ENCODE assay signal across 8 mouse cellular contexts in the genomic region with DNA sequence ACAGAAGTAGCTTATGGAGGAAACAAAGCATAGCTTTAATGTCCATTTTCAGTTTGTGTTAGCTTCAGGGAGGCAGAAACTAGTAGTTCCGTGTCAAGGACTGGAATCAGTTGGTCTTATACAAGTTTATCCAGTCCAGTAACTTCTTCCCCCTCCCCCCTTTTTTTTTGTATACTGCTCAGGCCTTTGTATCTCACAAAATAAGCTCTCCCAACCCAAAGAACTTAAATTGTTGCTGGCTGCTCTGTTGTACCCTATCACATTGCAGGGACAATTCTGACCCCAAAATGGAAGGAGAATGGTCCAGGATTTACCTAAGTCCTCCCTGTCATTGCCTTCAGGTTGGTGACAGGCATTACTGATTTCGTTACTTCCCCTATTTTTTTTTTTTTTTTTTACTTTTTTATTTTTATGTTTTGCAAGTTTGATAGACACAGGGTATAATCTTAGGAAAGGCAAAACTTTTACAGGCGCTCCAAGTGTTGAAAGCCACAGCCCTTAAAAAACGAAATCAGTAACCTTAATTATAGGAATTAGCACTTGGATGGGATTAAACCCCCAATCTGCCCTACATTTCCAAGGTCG. TPM values are rescaled to one million over a fixed set of nuclear protein-coding genes. Genes with fewer than 3 reads are reported as not detected.
DNase-seq lines count a peak whose midpoint lies in the region; ATAC-seq and TF ChIP-seq lines count a peak whose summit lies in the region.

No protein-coding gene starts in this region.

- no peak overlapping the region for H3K27ac ChIP-seq in kidney, postnatal 0 days
- H3K27ac ChIP-seq in kidney, adult 2 months (ENCODE audit: insufficient read depth, low read depth, low read length), result no peak overlapping the region
- H3K27ac ChIP-seq in cortical plate, adult 2 months (ENCODE audit: insufficient read depth, low read length), result peak overlapping the region; percentile 35; the same call in 1 of the 2 replicates

- H3K36me3 ChIP-seq in kidney, postnatal 0 days (ENCODE audit: insufficient read depth, low read length), result peaks cover 5% of the 10 kb centered on the region; the same call in 1 of the 2 replicates
- H3K36me3 ChIP-seq in kidney, adult 2 months (ENCODE audit: control insufficient read depth, insufficient read depth, low read length), result peaks cover 2% of the 10 kb centered on the region; the same call in 1 of the 2 replicates
- peaks cover 9% of the 10 kb centered on the region for H3K36me3 ChIP-seq in myocyte (ENCODE audit: control insufficient read depth, insufficient read depth)

- H3K9ac ChIP-seq in kidney, postnatal 0 days (ENCODE audit: low read depth, low read length), result peak overlapping the region; percentile 85; the same call in 1 of the 2 replicates

- peaks cover 23% of the 10 kb centered on the region for H3K79me2 ChIP-seq in myocyte (ENCODE audit: control insufficient read depth, insufficient read depth)

- ATAC-seq in kidney, postnatal 0 days (replicated peaks; ENCODE audit: low FRiP score, low read depth), result no peak

- peak overlapping the region; percentile 95 for H3K4me3 ChIP-seq in kidney, postnatal 0 days (replicated peaks; ENCODE audit: low read depth, low read length)
- H3K4me3 ChIP-seq in kidney, adult 2 months (ENCODE audit: insufficient read depth, low read depth, low read length), result no peak overlapping the region
- peak overlapping the region; percentile 81; the same call in 1 of the 2 replicates for H3K4me3 ChIP-seq in cortical plate, adult 2 months (ENCODE audit: insufficient read depth, low read length)
- H3K4me3 ChIP-seq in myocyte, result peak overlapping the region; percentile 77

- TF ChIP-seq POLR2A in kidney, adult 2 months (IDR thresholded peaks at IDR 0.05; ENCODE audit: low read depth, low read length), result no peak
- no peak for TF ChIP-seq POLR2A in cortical plate, adult 2 months (IDR thresholded peaks at IDR 0.05; ENCODE audit: extremely low read depth, insufficient read depth, low read length)
- TF ChIP-seq POLR2A in myocyte (IDR thresholded peaks at IDR 0.05; ENCODE audit: insufficient read length, low read depth), result no peak

- peak overlapping the region; percentile 83 for H3K4me2 ChIP-seq in kidney, postnatal 0 days (ENCODE audit: low read length)
- peak overlapping the region; percentile 95 for H3K4me2 ChIP-seq in myocyte (ENCODE audit: low read depth)

- no peak for TF ChIP-seq CTCF in kidney, postnatal 0 days (IDR thresholded peaks at IDR 0.05; ENCODE audit: low read depth)
- TF ChIP-seq CTCF in kidney, adult 2 months (conservative IDR thresholded peaks at IDR 0.05; ENCODE audit: insufficient read depth, insufficient read length, low read depth, low read length), result no peak
- TF ChIP-seq CTCF in cortical plate, adult 2 months (IDR thresholded peaks at IDR 0.05; ENCODE audit: extremely low read depth, insufficient read depth, low read length), result no peak

- peaks cover 13% of the 10 kb centered on the region for H3K4me1 ChIP-seq in kidney, postnatal 0 days (replicated peaks; ENCODE audit: insufficient read depth, low read length)
- H3K4me1 ChIP-seq in kidney, adult 2 months (ENCODE audit: control insufficient read depth, insufficient read depth, low read length), result peaks cover 13% of the 10 kb centered on the region; the same call in 1 of the 2 replicates
- peaks cover 1% of the 10 kb centered on the region; the same call in 1 of the 2 replicates for H3K4me1 ChIP-seq in cortical plate, adult 2 months (ENCODE audit: control insufficient read depth, insufficient read depth, low read length)

- no peak for DNase-seq in kidney, postnatal 0 days (ENCODE audit: low spot score)
- DNase-seq in kidney, adult 2 months, result no peak
- DNase-seq in induced T-regulatory cell, adult 2 months (ENCODE audit: low read depth), result peak; percentile 23
- DNase-seq in cerebellum, adult 9-11 months, result no peak
- DNase-seq in urinary bladder, postnatal 36 days (ENCODE audit: low spot score in 2 of 2), result no peak
- DNase-seq in kidney, adult 9 months, result no peak

- H3ac ChIP-seq in myocyte (ENCODE audit: control insufficient read depth, insufficient read length), result no peak overlapping the region

- 28% methylated on average over 5 of the region's 5 CpGs for whole genome bisulfite sequencing in kidney, postnatal 0 days
- 40% methylated on average over 5 of the region's 5 CpGs for WGBS in kidney, adult 2 months

- no peaks in the 10 kb centered on the region for H3K27me3 ChIP-seq in kidney, postnatal 0 days (ENCODE audit: insufficient read depth, low read length)
- H3K27me3 ChIP-seq in kidney, adult 2 months (replicated peaks; ENCODE audit: control insufficient read depth, insufficient read depth, low read length), result no peaks in the 10 kb centered on the region
- no peaks in the 10 kb centered on the region for H3K27me3 ChIP-seq in myocyte (ENCODE audit: control insufficient read depth, insufficient read depth, insufficient read length)

- no peaks in the 10 kb centered on the region for H3K9me3 ChIP-seq in kidney, postnatal 0 days (replicated peaks; ENCODE audit: low read length)

TF ChIP-seq in myocyte, 11 proteins besides CTCF, POLR2A, EP300 and RAD21:
- TF ChIP-seq MAX (IDR thresholded peaks at IDR 0.05; ENCODE audit: low read depth) (no peak), CEBPB (IDR thresholded peaks at IDR 0.05; ENCODE audit: insufficient read depth, poor library complexity, severe bottlenecking) (no peak), POLR2AphosphoS2 (IDR thresholded peaks at IDR 0.05; ENCODE audit: insufficient read length, low read depth) (no peak), MYOG (IDR thresholded peaks at IDR 0.05; ENCODE audit: control insufficient read depth in 1 of 3, insufficient read depth in 1 of 3, insufficient read length in 2 of 3, low read depth in 2 of 3) (no peak), USF1 (IDR thresholded peaks at IDR 0.05; ENCODE audit: low read depth) (no peak), TCF3 (IDR thresholded peaks at IDR 0.05; ENCODE audit: insufficient read length, low read depth) (no peak), TCF12 (IDR thresholded peaks at IDR 0.05; ENCODE audit: insufficient read depth, poor library complexity, severe bottlenecking) (no peak), SRF (IDR thresholded peaks at IDR 0.05; ENCODE audit: control insufficient read depth, insufficient read length, low read depth) (no peak), REST (IDR thresholded peaks at IDR 0.05; ENCODE audit: insufficient read depth, insufficient read length) (no peak), E2F4 (IDR thresholded peaks at IDR 0.05; ENCODE audit: insufficient read depth) (no peak), MYOD1 (IDR thresholded peaks at IDR 0.05; ENCODE audit: control insufficient read depth in 1 of 3, insufficient read length in 2 of 3, low read depth in 2 of 3) (no peak)
TF ChIP-seq in myocyte: peak in this region for 0.

RNA-seq across cellular contexts. Expression of a gene that starts 1.0 kb away (rescaled TPM):
- 18.5 and 23.9 TPM in 2 replicates for polyA plus RNA-seq in kidney, postnatal 0 days (2015; fragmentation: Nextera tagmentation; extraction: Ambion mirVana)
- polyA plus RNA-seq in kidney, adult 2 months (2012; rRNA removed), result 17.8 and 18.4 TPM in 2 replicates
- polyA plus RNA-seq in cortical plate, adult 2 months (2012; rRNA removed), result 12.9 and 13.2 TPM in 2 replicates
- polyA plus RNA-seq in myocyte (2012; fragmentation: generic; extraction: Trizol), result 15.4 TPM

RNA-seq across cellular contexts. Expression of a gene that starts 44.5 kb away (rescaled TPM):
- polyA plus RNA-seq in kidney, postnatal 0 days (2015; fragmentation: Nextera tagmentation; extraction: Ambion mirVana), result 64.5 and 64.7 TPM in 2 replicates
- 17.6 and 21.9 TPM in 2 replicates for polyA plus RNA-seq in kidney, adult 2 months (2012; rRNA removed)
- polyA plus RNA-seq in cortical plate, adult 2 months (2012; rRNA removed), result 82.1 and 83.6 TPM in 2 replicates
- polyA plus RNA-seq in myocyte (2012; fragmentation: generic; extraction: Trizol), result 41.2 TPM
